Mouse (Mus musculus) kidney, adult 11 months (tissue): ENCODE data around the gene Leprot.
A peak's percentile ranks its signal among the peaks of the same experiment; 100 is the strongest.

Experiments
- DNase-seq: peaks from one replicate; pipeline ENCODE4 v3.0.0; 2022

Leprot gene

DNA sequence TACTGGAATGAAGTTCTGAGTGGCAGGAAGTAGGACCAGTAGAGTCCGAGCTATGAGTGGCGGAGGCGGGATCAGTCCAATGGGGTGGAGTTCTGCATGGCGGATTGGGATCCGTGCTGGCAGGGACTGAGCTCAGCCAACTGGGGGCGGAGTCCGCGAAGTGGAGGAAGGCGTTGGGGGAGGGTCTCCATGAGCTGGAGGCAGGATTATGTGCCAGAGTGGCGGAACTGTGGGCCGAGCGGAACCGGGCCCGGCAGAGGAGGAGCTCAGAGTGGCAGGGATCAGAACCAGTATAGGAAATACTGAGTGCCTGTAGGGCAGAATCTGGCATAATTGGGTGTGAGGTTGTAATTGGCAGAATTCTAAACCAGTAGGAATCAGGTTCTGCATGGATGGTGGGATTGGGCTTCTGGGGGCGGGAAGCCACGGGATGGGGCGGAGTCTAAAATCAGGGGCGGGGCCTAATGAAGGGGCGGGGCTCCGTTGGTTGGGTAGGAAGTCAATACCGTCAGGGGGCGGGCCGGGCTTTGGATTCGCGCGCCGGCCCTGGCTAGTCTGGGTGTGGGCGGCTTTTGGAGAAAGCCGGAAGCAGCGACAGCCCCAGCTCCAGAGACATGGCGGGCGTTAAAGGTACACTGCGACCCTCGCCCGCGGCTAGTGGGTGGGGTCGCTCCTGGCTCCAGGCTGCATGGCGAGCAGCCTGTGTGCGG, at the start of gene Leprot:
TSS of gene Leprot (plus strand) at position 523 of the 710 bp plus-strand sequence.
- DNase-seq = peak; percentile 100

DNA sequence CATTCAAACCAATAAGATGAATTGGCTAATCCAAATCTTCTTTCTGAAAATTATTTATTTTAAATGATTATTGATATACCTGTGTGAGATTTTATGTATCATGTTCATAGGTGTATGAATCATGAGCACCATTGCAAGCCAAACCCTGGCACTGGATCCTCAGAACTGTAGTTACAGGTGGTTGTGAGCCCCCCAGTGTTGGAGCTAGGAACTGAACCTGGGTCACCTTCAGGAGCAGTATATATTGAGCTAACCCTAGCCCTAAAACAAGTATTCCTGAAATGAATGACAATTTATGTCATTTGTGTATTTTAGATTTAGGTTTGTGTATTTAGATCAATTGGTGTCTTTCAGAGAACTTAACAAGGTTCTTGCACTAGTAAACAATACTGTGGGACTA, 45.8 kb upstream of the Leprot start:
- no peak for DNase-seq

- no peak for DNase-seq
Observed at GRCm38 (mm10) chr4:101603635-101604034, 43.9 kb upstream of the Leprot start.

- no peak for DNase-seq
Observed at GRCm38 (mm10) chr4:101616520-101616919, 31.0 kb upstream of the Leprot start.

- DNase-seq = no peak
Observed at GRCm38 (mm10) chr4:101617742-101618141, 29.8 kb upstream of the Leprot start.

DNA sequence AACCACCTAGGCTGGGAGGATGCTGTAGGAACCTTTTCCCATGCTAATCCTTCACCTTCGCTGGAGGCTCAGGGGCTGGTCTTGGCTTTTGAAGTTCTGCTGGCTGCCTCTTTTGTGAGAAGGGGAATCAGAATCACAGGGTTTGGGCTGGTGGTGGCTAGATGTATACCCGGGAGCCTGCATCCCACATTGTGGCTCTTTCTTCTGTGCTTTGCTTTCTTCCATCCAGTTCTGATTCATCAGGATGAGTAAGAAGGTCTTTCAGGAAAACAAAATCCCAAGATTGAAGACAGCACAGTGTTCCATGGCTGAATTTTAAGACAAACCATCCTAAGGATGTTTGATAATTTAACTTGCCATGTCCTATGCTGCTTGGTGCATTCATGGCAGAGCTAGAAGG, 27.3 kb upstream of the Leprot start:
- DNase-seq = no peak

- DNase-seq = no peak
Observed at GRCm38 (mm10) chr4:101621241-101621640, 26.3 kb upstream of the Leprot start.

DNA sequence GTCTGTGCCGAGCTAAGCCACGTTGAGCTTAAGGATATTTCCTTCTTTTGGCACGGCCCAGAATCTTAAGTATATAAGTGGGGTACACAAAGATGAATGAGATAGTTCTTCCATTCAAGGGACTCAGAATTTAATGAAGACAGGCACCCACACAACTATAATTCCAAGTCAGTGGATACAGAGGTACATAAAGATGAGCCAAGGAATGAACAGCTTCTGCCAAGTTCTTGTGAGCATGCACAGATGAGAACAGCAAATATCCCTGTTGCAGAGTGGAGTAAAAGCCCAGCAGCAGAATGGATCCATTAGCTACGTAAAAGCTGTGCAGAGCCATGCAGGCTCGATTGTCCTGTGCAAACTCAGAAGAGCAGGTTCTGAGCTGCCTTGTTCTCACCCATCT, 22.2 kb upstream of the Leprot start:
- no peak for DNase-seq

GRCm38 (mm10) chr4:101635596-101635995, 11.9 kb upstream of the Leprot start:
- no peak for DNase-seq

GRCm38 (mm10) chr4:101637472-101637871, 10.0 kb upstream of the Leprot start:
- no peak for DNase-seq

DNA sequence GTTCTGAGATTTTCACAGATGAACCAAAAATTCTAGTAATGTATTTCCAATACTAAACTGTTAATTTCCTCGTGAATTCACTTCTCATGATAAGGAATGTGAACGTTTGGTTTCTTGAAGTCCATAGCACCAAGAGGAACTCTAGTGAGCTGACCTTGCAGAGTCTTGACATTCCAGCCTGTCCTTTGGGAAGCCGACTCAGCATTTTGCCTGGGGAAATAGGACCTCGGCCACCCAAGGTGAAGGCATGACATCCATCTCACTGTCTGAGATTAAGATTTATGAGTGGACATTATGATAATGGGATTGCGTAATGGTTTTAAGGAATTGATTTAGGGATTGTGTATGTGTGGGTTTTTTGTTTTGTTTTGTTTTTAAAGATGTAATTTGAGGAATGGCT, 6.9 kb upstream of the Leprot start:
- no peak for DNase-seq

DNA sequence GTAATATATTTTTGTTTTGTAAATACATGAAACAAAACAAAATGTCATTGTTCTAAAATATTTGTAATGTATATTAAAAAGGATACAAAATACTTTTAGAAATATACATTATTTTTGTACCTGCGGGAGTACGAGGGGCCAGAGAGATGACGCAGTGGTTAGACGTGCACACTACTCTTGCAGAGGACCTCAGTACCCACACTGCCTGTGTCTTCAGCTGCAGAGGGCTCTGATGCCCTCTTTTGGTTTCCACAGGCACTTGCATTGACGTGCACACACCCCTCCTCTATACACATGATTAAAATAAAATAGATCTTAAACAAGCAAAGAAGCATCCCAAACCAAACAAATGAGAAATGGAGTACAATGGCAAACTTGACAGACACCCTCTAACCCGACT, 4.8 kb upstream of the Leprot start:
- no peak for DNase-seq

DNA sequence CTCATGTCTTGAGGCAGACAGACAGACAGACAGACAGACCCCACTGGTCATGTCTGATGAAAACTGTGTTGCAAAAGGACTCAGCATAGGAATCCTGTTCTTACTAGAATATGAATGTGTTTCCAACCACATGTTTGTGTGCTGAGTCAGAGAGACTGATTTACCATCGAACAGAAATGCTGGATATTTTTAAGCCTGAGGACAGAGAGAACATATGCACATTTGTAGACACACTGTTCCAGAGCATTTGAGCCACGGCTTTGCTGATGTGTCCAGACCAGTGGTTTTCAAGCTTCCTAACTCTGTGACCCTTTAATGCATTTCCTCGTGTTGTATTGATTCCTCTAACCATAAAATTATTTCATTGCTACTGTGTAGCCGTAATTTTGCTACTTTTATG, 4.3 kb upstream of the Leprot start:
- no peak for DNase-seq

- no peak for DNase-seq
Observed at GRCm38 (mm10) chr4:101646857-101647195, 692 bp upstream of the Leprot start.

GRCm38 (mm10) chr4:101647976-101648642, 591 bp downstream of the Leprot start:
- no peak for DNase-seq

GRCm38 (mm10) chr4:101648745-101649144, 1.2 kb downstream of the Leprot start:
- DNase-seq = no peak

GRCm38 (mm10) chr4:101650961-101651360, 3.4 kb downstream of the Leprot start:
- DNase-seq = no peak

GRCm38 (mm10) chr4:101654256-101654655, 6.7 kb downstream of the Leprot start:
- no peak for DNase-seq

DNA sequence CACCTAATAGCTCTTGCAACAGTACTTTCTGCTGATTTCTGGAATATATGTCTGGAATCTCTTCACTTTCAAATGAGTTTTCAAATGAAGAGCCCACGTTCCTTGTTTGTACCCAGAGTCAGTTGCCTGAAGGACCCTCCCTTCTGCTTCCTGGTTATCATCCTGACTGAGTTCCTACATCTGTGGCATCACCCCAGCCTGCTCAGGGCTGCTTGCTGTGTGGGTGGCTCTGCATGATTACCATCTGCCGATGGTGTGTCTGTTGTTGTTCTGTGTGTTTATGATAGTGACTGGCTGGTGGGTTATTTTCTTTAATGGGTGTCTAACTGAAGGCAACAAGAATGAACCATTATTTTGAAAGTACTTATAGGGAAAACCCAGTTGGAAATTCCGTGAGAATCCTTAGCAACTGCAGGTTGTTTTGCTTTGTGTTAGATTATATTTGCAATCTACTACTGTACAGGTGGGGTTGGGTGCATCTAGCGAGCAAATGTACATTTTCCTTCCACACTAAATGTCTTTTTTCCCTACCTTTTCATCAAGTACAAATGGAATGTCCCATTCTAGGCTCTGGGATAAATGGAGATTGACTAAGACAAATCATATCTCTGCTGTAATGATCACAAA, 7.4 kb downstream of the Leprot start:
- DNase-seq = no peak

DNA sequence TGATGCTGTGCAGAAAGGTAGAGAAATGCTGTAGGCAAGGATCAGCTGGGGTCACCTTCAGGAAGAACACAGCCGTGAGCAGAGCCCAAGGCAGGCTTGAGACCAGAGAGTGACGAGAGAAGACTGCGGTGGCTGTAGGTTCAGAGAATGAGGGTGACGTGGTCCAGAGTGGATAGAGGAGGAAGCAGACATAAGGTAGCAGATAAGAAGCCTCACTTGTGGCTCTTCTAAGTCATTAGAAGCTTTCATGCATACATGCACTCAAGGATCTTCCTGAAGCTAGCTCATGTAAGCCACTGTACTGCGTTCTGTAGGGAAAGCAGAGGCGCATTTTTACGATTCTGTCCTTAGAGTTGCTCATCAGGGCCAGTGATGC, 7.9 kb downstream of the Leprot start:
- DNase-seq = no peak

- DNase-seq = no peak
Observed at GRCm38 (mm10) chr4:101656056-101656455, 8.5 kb downstream of the Leprot start.

- DNase-seq = no peak
Observed at GRCm38 (mm10) chr4:101656956-101657570, 9.5 kb downstream of the Leprot start.

DNA sequence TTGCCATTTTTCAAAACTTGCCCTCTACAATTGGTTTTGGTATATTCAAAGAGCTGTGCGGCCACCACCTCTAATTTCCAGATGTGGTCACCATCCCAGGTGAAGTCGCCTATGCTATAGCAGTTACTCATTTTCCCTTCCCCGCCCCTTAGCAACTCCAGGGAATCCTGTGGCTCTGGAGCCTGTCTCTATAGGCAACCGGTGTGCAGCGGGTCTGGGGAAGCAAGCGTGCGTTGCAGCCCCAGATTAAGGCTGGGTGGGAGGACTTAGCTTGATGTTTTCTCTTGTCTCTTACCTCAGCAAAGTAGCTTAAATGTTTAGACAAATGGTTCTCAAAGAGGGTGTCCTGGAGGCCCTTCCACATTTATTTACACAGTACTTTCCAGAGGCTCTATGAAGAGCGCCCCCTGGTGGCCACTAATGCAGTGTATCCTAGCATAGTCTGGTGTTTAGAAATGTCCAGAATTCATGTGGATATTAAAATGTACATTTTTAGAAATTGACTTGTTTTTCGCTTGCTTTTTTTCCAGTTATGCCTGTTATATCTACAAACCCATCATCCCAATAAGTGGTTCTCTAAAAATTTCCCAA, 16.7 kb downstream of the Leprot start:
- no peak for DNase-seq

- no peak for DNase-seq
Observed at GRCm38 (mm10) chr4:101664766-101665165, 17.2 kb downstream of the Leprot start.
